Mouse (Mus musculus): ENCODE measurements at regions not wholly inside any gene's neighbourhood (a gene's known extent, or its start where the extent isn't known, plus 50 kb on each side); places are given as distances from the start of the nearest gene placed in this dataset.

- Histone ChIP-seq H3K9ac (no peak overlapping the region), H3K27me3 (ENCODE audit: insufficient read depth, low read length) (no peaks in the 10 kb centered on the region), H3K36me3 (ENCODE audit: insufficient read depth) (no peaks in the 10 kb centered on the region), H3K4me2 (ENCODE audit: low read depth) (no peak overlapping the region), H3K9me3 (ENCODE audit: low read length) (no peaks in the 10 kb centered on the region), H3K4me1 (ENCODE audit: insufficient read depth) (no peaks in the 10 kb centered on the region), H3K27ac (ENCODE audit: low read depth, low read length) (no peak overlapping the region), H3K4me3 (ENCODE audit: low read depth, low read length) (no peak overlapping the region)
- 74% methylated on average over 1 of the region's 1 CpGs for WGBS
- ATAC-seq: no peak
- no peak for TF ChIP-seq CTCF (IDR thresholded peaks at IDR 0.05; ENCODE audit: low read depth)
- DNase-seq: no peak
These were observed 541.8 kb downstream of the Edem1 start for GRCm38 (mm10) chr6:109370286-109370685.

- ATAC-seq: no peak
- Histone ChIP-seq H3K27me3 (ENCODE audit: insufficient read depth, low read length) (no peaks in the 10 kb centered on the region), H3K4me1 (ENCODE audit: insufficient read depth) (no peaks in the 10 kb centered on the region), H3K9me3 (ENCODE audit: low read length) (no peaks in the 10 kb centered on the region), H3K4me3 (ENCODE audit: low read depth, low read length) (no peak overlapping the region), H3K27ac (ENCODE audit: low read depth, low read length) (no peak overlapping the region), H3K4me2 (ENCODE audit: low read depth) (no peak overlapping the region), H3K9ac (no peak overlapping the region), H3K36me3 (ENCODE audit: insufficient read depth) (no peaks in the 10 kb centered on the region)
- TF ChIP-seq CTCF (IDR thresholded peaks at IDR 0.05; ENCODE audit: low read depth): no peak
- 47% methylated on average over 3 of the region's 3 CpGs for WGBS
- no peak for DNase-seq
These were observed 543.5 kb downstream of the Edem1 start for GRCm38 (mm10) chr6:109371931-109372330.

DNA sequence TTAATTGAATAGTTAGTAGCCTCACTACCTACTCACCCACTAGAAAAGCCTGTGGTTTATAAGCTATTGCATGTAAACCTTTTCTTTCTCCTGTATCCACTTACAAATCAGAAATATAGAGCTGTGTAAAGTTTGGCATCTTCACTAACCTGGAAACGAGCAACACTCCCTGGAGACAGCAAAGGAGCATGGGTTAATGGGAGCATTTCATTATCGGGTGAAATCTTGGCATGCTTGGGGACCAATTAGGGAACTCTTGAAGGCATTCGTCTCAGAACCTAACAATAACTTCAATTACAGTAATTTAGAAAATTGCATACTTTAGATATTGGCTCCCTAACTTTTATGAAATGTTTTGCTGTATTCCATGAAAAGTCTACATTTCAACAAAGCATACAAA, 558.8 kb downstream of the Edem1 start:
- no peak for TF ChIP-seq CTCF (IDR thresholded peaks at IDR 0.05; ENCODE audit: low read depth)
- ATAC-seq: peak; percentile 55; the same call in 1 of the 2 replicates
- no peaks in the 10 kb centered on the region for H3K27me3 ChIP-seq (ENCODE audit: insufficient read depth, low read length)
- H3K27ac ChIP-seq (ENCODE audit: low read depth, low read length): no peak overlapping the region
- no peaks in the 10 kb centered on the region for H3K4me1 ChIP-seq (ENCODE audit: insufficient read depth)
- H3K4me2 ChIP-seq (ENCODE audit: low read depth): no peak overlapping the region
- no peaks in the 10 kb centered on the region for H3K36me3 ChIP-seq (ENCODE audit: insufficient read depth)
- WGBS: 21% methylated on average over 3 of the region's 3 CpGs
- no peak overlapping the region for H3K9ac ChIP-seq
- H3K4me3 ChIP-seq (ENCODE audit: low read depth, low read length): no peak overlapping the region
- peak; percentile 37 for DNase-seq
- H3K9me3 ChIP-seq (ENCODE audit: low read length): no peaks in the 10 kb centered on the region

DNA sequence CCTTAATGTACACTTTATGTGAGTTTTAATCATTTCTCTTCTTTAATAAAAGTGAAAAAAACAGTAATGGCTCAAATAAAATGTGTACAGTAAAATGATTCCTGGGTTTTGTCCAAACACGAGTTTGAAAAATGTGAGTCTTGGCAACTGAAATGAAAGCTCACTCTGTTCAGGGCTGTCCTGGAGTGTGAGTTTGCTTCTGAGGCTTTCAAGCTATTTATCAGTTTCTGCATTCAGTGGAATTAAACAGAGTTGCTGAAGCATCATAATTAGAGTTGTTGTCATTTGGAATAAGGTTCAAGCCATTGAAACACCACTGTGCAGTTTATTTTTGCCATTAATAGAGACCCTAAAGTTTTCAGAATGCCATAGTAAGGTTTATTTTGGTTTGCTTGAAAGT, 561.3 kb downstream of the Edem1 start:
- H3K9ac ChIP-seq: no peak overlapping the region
- 22% methylated on average over 1 of the region's 1 CpGs for WGBS
- no peak overlapping the region for H3K27ac ChIP-seq (ENCODE audit: low read depth, low read length)
- H3K27me3 ChIP-seq (ENCODE audit: insufficient read depth, low read length): no peaks in the 10 kb centered on the region
- no peak for DNase-seq
- no peaks in the 10 kb centered on the region for H3K4me1 ChIP-seq (ENCODE audit: insufficient read depth)
- no peaks in the 10 kb centered on the region for H3K36me3 ChIP-seq (ENCODE audit: insufficient read depth)
- no peaks in the 10 kb centered on the region for H3K9me3 ChIP-seq (ENCODE audit: low read length)
- ATAC-seq: no peak
- no peak for TF ChIP-seq CTCF (IDR thresholded peaks at IDR 0.05; ENCODE audit: low read depth)
- no peak overlapping the region for H3K4me2 ChIP-seq (ENCODE audit: low read depth)
- H3K4me3 ChIP-seq (ENCODE audit: low read depth, low read length): no peak overlapping the region

DNA sequence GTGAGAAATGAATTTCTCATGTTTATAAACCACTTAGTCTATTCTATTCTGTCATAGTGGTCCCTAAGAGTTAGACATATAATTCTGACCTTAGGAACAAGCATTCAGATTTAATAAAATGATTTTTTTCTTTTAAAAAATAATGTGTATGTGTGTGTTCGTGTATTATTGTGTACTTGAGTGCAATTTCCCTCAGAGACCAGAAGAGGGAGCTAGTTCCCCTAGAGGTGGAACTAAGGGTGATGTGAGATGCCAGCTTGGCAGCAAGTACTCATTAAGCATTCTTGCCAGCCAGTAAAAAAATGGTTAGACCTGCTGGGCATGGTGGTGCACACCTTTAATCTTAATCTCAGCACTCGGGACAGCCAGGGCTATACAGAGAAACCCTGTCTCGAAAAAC, 570.2 kb downstream of the Edem1 start:
- H3K4me3 ChIP-seq (ENCODE audit: low read depth, low read length): no peak overlapping the region
- peak; percentile 59 for TF ChIP-seq CTCF (IDR thresholded peaks at IDR 0.05; ENCODE audit: low read depth)
- H3K4me2 ChIP-seq (ENCODE audit: low read depth): no peak overlapping the region
- no peaks in the 10 kb centered on the region for H3K36me3 ChIP-seq (ENCODE audit: insufficient read depth)
- DNase-seq (no peak), ATAC-seq (no peak)
- H3K9ac ChIP-seq: no peak overlapping the region
- no peaks in the 10 kb centered on the region for H3K9me3 ChIP-seq (ENCODE audit: low read length)
- no peaks in the 10 kb centered on the region for H3K4me1 ChIP-seq (ENCODE audit: insufficient read depth)
- H3K27me3 ChIP-seq (ENCODE audit: insufficient read depth, low read length): no peaks in the 10 kb centered on the region
- H3K27ac ChIP-seq (ENCODE audit: low read depth, low read length): no peak overlapping the region
- 65% methylated on average over 3 of the region's 3 CpGs for WGBS

DNA sequence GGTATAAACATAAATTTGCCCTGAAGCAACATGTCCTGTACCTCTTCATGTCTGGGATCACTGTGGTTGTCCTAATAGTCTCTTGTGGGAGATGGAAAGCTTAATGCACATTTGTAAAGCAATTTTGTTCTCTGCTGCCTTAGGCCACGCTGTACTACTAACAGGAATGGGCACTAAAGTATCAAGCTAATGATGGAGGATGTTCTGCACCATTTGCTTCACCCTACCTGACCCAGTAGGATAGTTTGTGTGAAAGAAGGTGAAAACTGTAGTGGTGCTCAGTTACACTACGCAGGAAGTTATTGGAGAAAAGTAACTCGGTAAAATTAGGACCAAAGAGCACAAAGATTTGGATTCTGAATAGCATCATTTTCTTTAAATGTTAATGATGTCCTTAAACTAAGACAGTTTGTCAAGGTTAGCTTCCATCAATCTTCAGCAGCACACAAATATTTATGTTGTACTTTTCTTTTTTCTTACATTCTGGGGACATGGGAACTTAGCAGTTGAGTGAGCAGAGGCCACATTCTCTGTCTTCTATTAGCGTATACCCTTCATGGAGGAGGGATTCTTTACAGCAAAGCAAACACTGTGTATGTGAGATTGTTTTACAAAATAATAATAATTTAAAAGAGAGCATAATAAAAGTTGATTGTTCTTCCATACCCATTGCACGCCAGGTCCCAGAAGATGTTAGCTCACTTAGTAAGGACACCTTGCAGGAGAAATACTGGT, 591.2 kb downstream of the Edem1 start:
- ATAC-seq: no peak
- 91% methylated on average over 5 of the region's 5 CpGs for WGBS
- no peaks in the 10 kb centered on the region for H3K9me3 ChIP-seq (ENCODE audit: low read length)
- no peaks in the 10 kb centered on the region for H3K4me1 ChIP-seq (ENCODE audit: insufficient read depth)
- no peak for TF ChIP-seq CTCF (IDR thresholded peaks at IDR 0.05; ENCODE audit: low read depth)
- no peak overlapping the region for H3K4me3 ChIP-seq (ENCODE audit: low read depth, low read length)
- H3K27ac ChIP-seq (ENCODE audit: low read depth, low read length): no peak overlapping the region
- H3K36me3 ChIP-seq (ENCODE audit: insufficient read depth): no peaks in the 10 kb centered on the region
- no peaks in the 10 kb centered on the region for H3K27me3 ChIP-seq (ENCODE audit: insufficient read depth, low read length)
- no peak for DNase-seq
- no peak overlapping the region for H3K4me2 ChIP-seq (ENCODE audit: low read depth)
- no peak overlapping the region for H3K9ac ChIP-seq

DNA sequence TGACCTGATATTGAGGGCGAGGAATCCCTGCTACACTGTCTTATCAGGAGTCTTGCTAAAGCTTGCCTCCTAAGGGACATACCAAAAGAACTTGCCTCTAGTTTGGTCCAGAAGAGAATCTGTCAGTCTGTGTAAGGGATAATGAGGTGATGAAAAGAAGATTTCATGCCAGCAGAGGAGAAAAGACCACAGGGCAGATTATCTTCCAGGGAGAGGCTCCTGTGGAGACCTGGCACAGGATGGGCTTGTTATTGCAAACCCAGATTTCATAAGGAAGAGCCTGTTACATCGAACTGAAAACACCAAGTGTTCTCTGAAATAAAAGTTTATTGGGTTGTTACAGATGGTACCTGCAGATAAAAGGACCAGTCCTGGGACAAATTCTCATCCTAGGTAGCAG, 605.2 kb downstream of the Edem1 start:
- whole genome bisulfite sequencing: 84% methylated on average over 2 of the region's 2 CpGs
- H3K36me3 ChIP-seq (ENCODE audit: insufficient read depth): no peaks in the 10 kb centered on the region
- H3K27ac ChIP-seq (ENCODE audit: low read depth, low read length): no peak overlapping the region
- no peak for TF ChIP-seq CTCF (IDR thresholded peaks at IDR 0.05; ENCODE audit: low read depth)
- H3K9me3 ChIP-seq (ENCODE audit: low read length): no peaks in the 10 kb centered on the region
- DNase-seq (no peak), ATAC-seq (no peak)
- H3K4me1 ChIP-seq (ENCODE audit: insufficient read depth): no peaks in the 10 kb centered on the region
- no peaks in the 10 kb centered on the region for H3K27me3 ChIP-seq (ENCODE audit: insufficient read depth, low read length)
- H3K4me2 ChIP-seq (ENCODE audit: low read depth): no peak overlapping the region
- no peak overlapping the region for H3K9ac ChIP-seq
- H3K4me3 ChIP-seq (ENCODE audit: low read depth, low read length): no peak overlapping the region
